Mouse (Mus musculus) heart, adult 2 months (tissue): ENCODE data around the gene Clp1.

Experiments
- CTCF ChIP-seq: fragments of 200-600 bp; IDR thresholded peaks from 2 replicates; pipeline ENCODE4 v1.8.1; 2022; ENCODE audit warnings: antibody characterized with exemption, mild to moderate bottlenecking, moderate library complexity
- EP300 ChIP-seq: fragments of 200-500 bp; IDR thresholded peaks from 2 replicates; pipeline ENCODE4 v1.6.1; 2011; ENCODE audit warnings: low read depth, low read length, control low read depth; ENCODE audit not compliant: insufficient read depth
- POLR2A ChIP-seq: fragments of 200-500 bp; IDR thresholded peaks from 2 replicates; pipeline ENCODE4 v1.6.1; 2011; ENCODE audit warnings: mild to moderate bottlenecking, low read depth, low read length, control low read depth; ENCODE audit not compliant: insufficient read depth

GRCm38 (mm10) chr2:84679016-84679415 lies 48.1 kb downstream of the Clp1 start, which contains the start of gene Tmx2:
- TF ChIP-seq POLR2A (no peak), CTCF (no peak), EP300 (no peak)
